Mouse (Mus musculus): ENCODE data around the gene Ulk4.

The Ulk4 gene

DNA sequence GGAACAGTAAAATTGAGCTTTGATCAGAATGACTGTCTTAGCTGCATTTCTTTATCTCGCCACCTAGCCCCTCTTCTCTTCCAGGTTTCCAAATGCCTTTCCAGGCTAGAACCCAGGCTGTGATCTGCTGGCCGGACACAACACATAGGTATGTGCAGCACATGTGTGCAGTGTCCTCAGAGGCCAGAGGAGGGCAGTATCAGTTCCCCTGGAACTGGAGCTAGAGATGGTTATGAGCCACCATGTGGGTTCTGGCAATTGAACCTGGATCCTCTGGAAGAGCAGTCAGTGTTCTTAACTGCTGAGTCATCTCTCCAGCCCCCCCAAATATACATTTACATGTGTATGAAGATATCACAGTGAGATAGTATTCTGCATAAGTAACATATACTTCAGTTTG is 359.4 kb downstream of the Ulk4 start:
- CTCF ChIA-PET = interaction anchor here in 2 of 4 experiments (0.6 to 1.7 kb wide), 3 partner anchors 12 to 335 kb away, joined by 3 to 4 read pairs (median 3); no protein-coding TSS in a partner anchor
- POLR2A ChIA-PET = interaction anchor here (0.5 to 13.9 kb wide), 9 partner anchors 14 to 454 kb away, joined by 3 to 202 read pairs (median 3); no protein-coding TSS in a partner anchor

GRCm38 (mm10) chr9:120914877-120915459 is 362.0 kb downstream of the Ulk4 start:
- ChIA-PET POLR2A (interaction anchor here in 3 of 4 experiments (0.6 to 13.9 kb wide), 37 partner anchors 12 to 1036 kb away, joined by 3 to 202 read pairs (median 4); no protein-coding TSS in a partner anchor), CTCF (interaction anchor here (0.5 to 2.2 kb wide), 64 partner anchors 8 to 1699 kb away, joined by 3 to 9 read pairs (median 4); no protein-coding TSS in a partner anchor)

GRCm38 (mm10) chr9:120914429-120914828 is 362.6 kb downstream of the Ulk4 start:
- ChIA-PET POLR2A (interaction anchor here in 3 of 4 experiments (0.7 to 13.9 kb wide), 29 partner anchors 13 to 608 kb away, joined by 3 to 202 read pairs (median 4); no protein-coding TSS in a partner anchor), CTCF (interaction anchor here (0.6 to 2.2 kb wide), 49 partner anchors 8 to 1698 kb away, joined by 3 to 9 read pairs (median 4); no protein-coding TSS in a partner anchor)

DNA sequence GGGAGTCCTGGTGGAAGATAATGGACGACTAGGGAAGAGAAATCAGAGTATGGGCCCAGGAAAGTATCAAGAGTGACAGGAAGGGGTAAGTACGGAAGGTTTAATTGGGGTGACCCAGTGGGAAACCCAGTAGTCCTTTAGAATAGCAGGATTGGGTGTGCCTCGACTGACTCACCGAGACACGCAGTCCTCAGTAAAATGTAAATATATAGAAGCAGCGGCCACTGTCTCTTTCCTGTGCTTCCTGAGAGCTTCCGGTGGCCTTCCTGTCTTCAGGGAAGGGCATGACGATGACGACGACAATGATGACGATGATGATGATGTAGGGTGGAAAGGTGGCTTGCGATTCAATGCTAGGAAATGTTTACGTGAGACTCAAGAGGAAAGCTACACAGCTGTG is 363.8 kb downstream of the Ulk4 start:
- ChIA-PET CTCF (no interaction called here), POLR2A (interaction anchor here in 2 of 4 experiments (0.7 to 13.9 kb wide), 8 partner anchors 19 to 136 kb away, joined by 3 to 202 read pairs (median 4); no protein-coding TSS in a partner anchor)

DNA sequence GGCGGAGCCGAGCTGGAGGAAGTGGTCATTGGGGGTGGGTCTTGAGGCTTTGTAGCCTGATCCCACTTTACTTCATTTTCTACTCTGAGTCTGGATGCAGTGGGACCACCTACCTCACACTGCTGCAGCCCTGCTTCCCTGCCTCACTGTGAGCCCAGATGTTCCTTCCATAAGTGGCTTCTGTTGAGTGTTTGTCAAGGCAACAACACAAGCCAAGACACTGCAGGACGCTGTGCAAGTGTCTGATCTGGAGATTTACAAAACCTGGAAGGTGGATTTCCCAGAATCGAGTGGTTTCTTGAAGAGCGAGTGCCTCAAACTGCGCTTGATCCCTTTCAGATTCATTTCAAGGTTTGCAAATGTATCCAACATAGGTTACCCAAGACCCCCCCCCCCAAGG is 368.5 kb downstream of the Ulk4 start:
- POLR2A ChIA-PET = no interaction called here

More for the DNA sequence above, 368.5 kb downstream of the Ulk4 start:
- CTCF ChIA-PET = no interaction called here

All from embryonic stem cell, embryonic (primary cell).